Mouse (Mus musculus): Measurements from ENCODE around the gene Ska3.

Gene Ska3

GRCm38 (mm10) chr14:57797551-57797950 lies 28.4 kb downstream of the Ska3 start:
- DNase-seq (ENCODE audit: low read depth), result no peak

GRCm38 (mm10) chr14:57791171-57791570 lies 34.8 kb downstream of the Ska3 start:
- no peak for DNase-seq (ENCODE audit: low read depth)

GRCm38 (mm10) chr14:57789759-57790158 lies 36.2 kb downstream of the Ska3 start:
- DNase-seq (ENCODE audit: low read depth), result no peak

- no peak for DNase-seq (ENCODE audit: low read depth)
Measured at GRCm38 (mm10) chr14:57789311-57789710, 36.7 kb downstream of the Ska3 start.

GRCm38 (mm10) chr14:57787406-57787805 lies 38.6 kb downstream of the Ska3 start:
- DNase-seq (ENCODE audit: low read depth), result no peak

- DNase-seq (ENCODE audit: low read depth), result no peak
Measured at GRCm38 (mm10) chr14:57772157-57772815, 53.7 kb downstream of the Ska3 start.

- no peak for DNase-seq (ENCODE audit: low read depth)
Measured at GRCm38 (mm10) chr14:57769102-57769501, 56.9 kb downstream of the Ska3 start.

GRCm38 (mm10) chr14:57760447-57761412 lies 65.3 kb downstream of the Ska3 start:
- no peak for DNase-seq (ENCODE audit: low read depth)

GRCm38 (mm10) chr14:57758237-57758636 lies 67.7 kb downstream of the Ska3 start, which contains the start of gene Lats2:
Gene Lats2 (minus strand): TSS chr14:57758388.
- no peak for DNase-seq (ENCODE audit: low read depth)
